Mouse (Mus musculus) mature B cell (primary cell): Measurements from ENCODE around the gene Wdr24.

Experiments used
- in situ Hi-C: fragments of 300-500 bp; cut with MboI; formaldehyde crosslinking; loops from 2 replicates; pipeline ENCODE4 v1.14.3; 2019

Wdr24 gene

GRCm38 (mm10) chr17:25831451-25832281 lies 8.2 kb downstream of the Wdr24 start:
- in situ Hi-C loops, result no loop called here

GRCm38 (mm10) chr17:25832436-25833290 lies 9.2 kb downstream of the Wdr24 start:
- in situ Hi-C loops, result no loop called here

DNA sequence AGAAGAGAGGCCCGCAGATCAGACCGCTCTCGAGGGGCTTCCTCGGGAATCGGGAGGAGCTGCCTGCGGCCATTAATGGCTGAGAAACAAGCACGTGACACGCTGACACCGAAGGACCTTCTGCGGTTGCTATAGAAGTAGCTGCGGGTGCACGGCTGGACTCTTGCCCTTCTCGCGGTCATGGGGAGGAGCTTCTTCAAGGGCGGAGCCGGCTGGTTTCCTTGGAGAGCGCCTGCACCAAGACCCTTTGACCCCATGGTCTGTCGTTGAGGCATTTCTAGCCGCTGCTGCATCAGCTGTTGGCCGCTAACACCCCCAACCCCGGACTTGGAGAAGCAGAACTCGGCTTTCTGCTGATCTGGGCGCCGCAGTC lies 9.8 kb downstream of the Wdr24 start, which contains the start of gene Stub1:
TSS of gene Stub1 (minus strand) at position 114 of the 373 bp plus-strand sequence.
- in situ Hi-C loops, result no loop called here

- in situ Hi-C loops, result no loop called here
Measured at GRCm38 (mm10) chr17:25833961-25834594, 10.7 kb downstream of the Wdr24 start.

GRCm38 (mm10) chr17:25834595-25835222 lies 11.3 kb downstream of the Wdr24 start:
- in situ Hi-C loops, result no loop called here

DNA sequence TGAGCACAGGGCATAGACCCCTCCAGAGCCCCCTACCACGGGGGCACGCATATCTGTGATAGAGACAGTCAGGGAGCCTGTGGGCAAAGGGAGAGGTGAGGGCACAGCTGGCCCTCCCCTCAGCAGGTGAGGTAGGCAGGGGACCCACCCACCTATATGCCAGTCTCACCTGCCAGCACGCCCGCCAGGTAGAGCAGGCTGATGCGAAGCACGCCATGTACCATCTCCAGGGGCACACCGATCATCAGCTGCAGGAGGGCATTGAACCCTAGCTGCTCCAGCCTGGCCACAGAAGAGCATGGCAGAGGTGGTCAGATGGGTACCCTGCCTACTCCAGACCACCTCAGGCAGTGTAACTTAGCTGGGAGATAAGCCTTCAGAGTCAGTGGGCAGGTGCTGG lies 11.9 kb downstream of the Wdr24 start:
- in situ Hi-C loops, result no loop called here

- in situ Hi-C loops, result no loop called here
Measured at GRCm38 (mm10) chr17:25835816-25836215, 12.4 kb downstream of the Wdr24 start.

DNA sequence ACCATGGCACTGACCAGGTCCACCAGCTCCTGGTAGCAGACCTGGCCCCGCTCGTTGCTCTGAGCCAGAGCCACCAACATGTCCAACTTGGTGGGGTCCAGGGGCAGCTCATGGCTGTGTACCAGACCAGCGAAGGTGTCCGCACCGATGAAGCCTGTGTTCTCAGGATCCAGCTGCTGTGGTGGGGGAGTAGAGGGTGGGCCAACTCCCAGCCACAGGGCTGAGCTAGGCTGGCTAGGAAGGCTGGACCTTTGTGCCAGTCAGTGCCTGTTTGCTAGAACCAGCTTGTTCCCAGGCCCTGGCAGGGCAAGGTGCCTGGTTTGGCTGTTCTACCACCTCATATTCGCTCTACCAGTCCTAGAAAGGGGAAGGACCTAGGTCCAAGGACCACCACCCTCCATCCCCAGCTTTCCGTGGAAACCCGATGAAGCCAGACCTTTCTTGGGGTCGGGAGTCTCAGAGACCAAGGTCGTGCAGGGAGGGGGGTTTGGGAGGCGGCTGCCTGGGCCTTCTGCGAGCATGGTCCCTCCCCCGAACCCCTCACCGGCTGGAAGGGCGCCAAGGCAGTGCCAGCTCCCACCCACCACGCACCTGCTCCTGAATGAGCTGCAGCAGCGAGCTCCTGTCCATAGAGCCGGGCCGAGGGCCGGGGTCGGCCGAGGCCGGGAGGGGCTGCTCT lies 13.1 kb downstream of the Wdr24 start:
- in situ Hi-C loops, result no loop called here

DNA sequence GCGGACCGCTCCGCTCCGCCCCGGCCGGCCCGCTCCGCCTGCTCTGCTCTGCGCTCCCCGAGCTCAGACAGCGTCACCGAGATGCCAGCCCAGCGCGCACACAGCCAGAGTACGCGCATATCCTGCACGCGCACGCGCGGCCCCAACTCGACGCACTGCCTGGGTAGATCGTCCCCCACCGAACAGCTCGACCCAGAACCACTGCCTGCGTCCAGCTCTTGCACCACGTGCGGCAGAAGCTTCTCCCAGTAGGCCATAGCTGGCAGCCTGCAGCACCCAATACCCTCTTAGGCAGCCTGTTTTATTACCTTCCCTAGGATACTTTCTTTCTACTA lies 13.6 kb downstream of the Wdr24 start, which contains the start of gene Rhbdl1:
TSS of gene Rhbdl1 (minus strand) at position 220 of the 335 bp plus-strand sequence.
- in situ Hi-C loops, result no loop called here

DNA sequence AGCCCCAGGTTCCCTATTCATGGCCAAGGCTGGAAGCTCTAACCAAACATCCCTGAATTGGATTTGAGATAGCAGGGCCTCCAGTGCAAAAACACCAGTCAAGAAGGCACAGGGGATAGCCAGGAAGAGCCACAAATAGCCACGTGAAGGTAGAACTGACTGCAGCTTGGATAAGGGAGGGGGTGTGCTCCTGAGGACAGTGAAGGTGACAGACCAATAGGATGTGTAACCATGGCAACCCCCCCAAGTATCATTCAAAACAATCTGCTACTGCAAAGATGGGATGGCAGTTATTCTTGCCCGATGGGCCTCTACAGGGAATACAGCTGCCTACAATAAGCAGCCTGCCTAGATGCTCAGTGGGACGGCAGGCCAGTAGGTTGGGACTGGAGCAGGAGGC lies 14.1 kb downstream of the Wdr24 start:
- in situ Hi-C loops, result no loop called here

DNA sequence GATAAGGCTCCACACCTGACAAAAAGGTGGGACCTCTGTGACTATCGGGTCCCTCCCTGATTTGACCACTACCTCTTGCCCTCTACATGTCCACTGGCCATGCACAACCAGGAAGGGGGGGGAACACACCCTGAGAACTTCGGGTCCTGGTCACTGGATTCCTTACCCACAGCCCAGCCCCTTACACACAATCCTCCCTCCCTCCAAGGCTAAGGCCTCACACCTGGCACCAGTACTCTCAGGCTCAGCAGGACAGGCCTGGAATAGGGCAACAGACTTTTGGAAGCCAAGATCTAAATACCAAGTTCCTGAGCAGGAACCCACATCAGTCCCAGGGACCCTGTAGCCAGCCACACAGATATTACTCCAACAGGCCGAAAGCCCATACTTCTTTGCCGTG lies 15.5 kb downstream of the Wdr24 start:
- in situ Hi-C loops, result no loop called here

DNA sequence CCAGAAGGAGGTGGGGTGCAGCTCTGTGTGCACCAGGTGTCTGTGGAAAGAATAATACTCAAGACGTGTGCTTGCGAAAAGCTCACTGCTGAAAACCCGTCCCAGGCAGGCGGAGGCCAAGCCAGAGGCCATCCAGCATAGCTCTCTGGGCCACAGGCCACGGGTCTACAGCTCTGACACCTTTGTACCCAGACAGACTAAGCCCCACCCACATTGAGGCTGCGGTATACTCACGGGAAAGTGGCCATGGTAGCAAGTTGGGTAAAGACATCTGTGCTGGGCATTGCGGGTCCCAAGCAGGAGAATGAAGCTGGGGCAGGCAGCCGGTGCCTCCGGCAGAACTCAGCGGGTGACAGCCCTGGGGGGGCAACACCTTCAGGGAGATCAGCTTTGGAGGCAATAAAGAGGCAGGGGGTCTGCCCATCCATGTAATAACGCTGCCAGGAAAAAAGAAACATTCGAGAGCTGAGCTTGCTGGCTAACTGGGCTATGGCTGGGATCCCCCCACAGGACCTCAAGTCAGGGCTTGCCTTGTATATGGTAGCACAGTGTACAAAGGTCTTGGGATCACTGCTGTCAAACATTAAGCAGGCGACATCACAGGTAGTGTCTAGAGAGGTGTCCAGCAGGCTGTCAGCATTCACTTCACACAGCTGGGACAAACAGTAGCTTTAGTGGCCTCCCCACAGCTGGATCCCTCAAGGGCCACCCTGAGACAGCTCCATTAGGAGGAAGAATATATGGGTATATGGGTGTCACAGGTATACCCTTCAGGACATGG lies 16.2 kb downstream of the Wdr24 start:
- in situ Hi-C loops, result no loop called here

- in situ Hi-C loops, result no loop called here
Measured at GRCm38 (mm10) chr17:25840519-25840918, 17.1 kb downstream of the Wdr24 start.

GRCm38 (mm10) chr17:25841117-25841880 lies 17.9 kb downstream of the Wdr24 start, which contains the start of gene Gm20683:
TSS of gene Gm20683 (minus strand) at chr17:25841763.
- in situ Hi-C loops, result no loop called here

- in situ Hi-C loops, result no loop called here
Measured at GRCm38 (mm10) chr17:25842509-25842908, 19.1 kb downstream of the Wdr24 start.

DNA sequence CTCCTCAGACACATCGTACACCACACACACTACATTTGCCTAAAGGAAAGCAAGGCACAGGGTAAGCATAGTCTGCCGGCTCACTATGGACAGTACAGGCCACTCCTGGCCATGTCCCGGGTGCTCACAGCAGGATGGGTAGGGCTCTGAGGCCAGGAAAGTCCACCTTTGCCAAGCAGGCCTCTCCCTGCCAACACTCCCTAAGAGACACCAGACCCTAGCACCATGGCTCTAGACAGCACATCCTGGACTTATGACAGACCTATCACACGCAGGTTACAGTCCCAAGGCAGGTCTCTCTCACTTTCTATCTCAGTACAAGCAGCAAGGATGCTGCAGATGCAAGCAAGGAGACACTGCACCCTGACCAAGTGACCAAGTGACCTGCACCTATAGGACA lies 19.7 kb downstream of the Wdr24 start:
- in situ Hi-C loops, result no loop called here

DNA sequence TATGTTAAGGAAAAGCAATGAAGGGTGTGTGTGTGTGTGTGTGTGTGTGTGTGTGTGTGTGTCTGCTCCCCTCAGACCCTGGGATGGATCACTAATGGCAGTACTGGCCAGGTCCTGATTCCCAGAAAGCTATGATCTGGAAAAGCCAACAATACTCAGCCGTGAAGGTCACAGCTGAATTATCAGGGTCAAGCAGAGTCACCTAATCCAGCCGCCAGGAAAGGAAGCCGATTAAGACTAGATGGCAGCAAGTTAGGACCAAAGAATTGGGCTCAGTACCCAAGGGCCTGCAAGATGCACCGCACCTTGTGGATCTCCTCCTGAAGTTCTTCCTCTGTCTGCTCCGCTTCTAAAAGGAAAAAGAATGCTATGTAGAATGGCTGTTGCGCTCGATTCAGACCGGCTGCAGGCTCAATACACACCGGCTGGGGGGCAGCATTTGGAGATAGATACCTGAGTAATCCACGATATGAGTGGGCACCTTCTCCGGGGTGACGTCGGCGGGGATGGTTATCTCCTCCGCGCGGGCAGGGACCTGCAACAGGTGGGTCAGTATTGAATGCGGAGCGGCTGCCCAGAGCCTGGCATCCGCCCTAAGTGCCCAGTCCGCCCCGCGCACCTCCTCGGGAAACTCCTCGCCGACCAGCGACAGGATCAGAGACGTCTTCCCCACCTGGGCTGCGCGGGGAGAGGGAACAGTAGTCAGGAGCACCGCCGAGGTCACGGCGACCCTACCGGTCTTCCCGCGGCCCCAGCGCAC lies 20.4 kb downstream of the Wdr24 start:
- in situ Hi-C loops, result no loop called here

- in situ Hi-C loops, result no loop called here
Measured at GRCm38 (mm10) chr17:25844396-25844901, 21.0 kb downstream of the Wdr24 start, which contains the start of gene Rhot2. TSS of gene Rhot2 (minus strand) at chr17:25844851.

GRCm38 (mm10) chr17:25860229-25860628 lies 36.8 kb downstream of the Wdr24 start:
- in situ Hi-C loops, result no loop called here
